Mouse (Mus musculus): ENCODE results near the gene Sbk2. TPM values are rescaled to one million over a fixed set of nuclear protein-coding genes. Genes with fewer than 3 reads are reported as not detected.

The Sbk2 gene
- polyA plus RNA-seq, 1 experiment = 0.48 TPM

GRCm38 (mm10) chr7:4937392-4937791 lies 26.8 kb downstream of the Sbk2 start:
- H3K27ac ChIP-seq (ENCODE audit: insufficient read depth, low read length) = no peak overlapping the region
- no peak overlapping the region for H3K4me3 ChIP-seq (ENCODE audit: insufficient read depth, low read length)
- TF ChIP-seq CTCF (IDR thresholded peaks at IDR 0.05; ENCODE audit: extremely low read depth, insufficient read depth, low read length) (no peak), POLR2A (IDR thresholded peaks at IDR 0.05; ENCODE audit: extremely low read depth, insufficient read depth, low read length) (no peak)
- no peaks in the 10 kb centered on the region for H3K4me1 ChIP-seq (ENCODE audit: control insufficient read depth, insufficient read depth, low read length)

DNA sequence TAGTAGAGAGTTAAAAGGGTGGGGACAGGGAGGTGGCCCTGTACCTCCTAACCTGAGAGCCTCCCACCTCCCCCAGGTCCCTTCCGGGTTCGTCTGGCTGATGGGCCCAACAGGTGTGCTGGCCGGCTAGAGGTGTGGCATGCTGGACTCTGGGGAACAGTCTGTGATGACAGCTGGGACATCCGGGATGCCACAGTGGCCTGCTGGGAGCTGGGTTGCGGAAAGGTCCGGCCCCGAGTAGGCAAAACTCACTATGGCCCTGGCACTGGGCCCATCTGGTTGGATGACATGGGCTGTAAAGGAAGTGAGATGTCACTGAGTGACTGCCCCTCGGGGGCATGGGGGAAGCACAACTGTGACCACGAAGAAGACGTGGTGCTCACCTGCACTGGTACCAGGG lies 27.4 kb downstream of the Sbk2 start:
- no peaks in the 10 kb centered on the region for H3K4me1 ChIP-seq (ENCODE audit: control insufficient read depth, insufficient read depth, low read length)
- no peak overlapping the region for H3K27ac ChIP-seq (ENCODE audit: insufficient read depth, low read length)
- TF ChIP-seq CTCF (IDR thresholded peaks at IDR 0.05; ENCODE audit: extremely low read depth, insufficient read depth, low read length) (no peak), POLR2A (IDR thresholded peaks at IDR 0.05; ENCODE audit: extremely low read depth, insufficient read depth, low read length) (no peak)
- H3K4me3 ChIP-seq (ENCODE audit: insufficient read depth, low read length) = no peak overlapping the region

DNA sequence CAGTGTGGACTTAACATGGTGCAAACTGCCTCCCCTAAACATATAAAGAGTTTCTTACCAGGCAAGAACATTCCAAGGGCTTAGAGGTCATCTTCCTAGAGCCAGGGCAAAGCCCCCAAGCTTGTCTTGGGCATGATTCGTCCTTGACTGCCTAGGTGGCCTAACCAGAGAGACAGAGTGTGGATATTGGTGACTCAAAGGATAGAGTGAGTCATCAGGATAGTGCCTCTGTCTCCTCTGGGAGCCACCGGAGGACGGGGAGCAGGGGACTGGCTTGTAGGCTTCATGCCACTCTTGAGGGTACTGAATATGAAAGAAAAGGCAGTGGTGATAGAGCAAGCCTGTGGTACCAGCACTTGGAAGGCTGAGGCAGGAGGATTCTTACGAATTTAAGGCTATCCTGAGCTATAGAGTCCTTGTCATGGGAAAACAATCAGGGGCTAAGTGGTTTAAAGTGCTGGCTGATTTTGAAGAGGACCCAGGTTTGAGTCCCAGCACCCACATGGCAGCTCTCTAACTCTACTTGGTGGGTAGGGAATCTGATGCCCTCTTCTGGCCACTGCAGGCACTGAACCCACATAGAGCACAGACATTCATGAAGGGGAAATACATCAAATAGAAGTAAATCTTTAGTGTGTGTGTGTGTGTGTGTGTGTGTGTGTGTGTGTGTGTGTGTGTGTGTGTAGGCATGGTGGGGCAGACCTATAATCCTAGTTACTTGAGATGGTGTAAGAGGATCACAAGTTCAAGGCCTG lies 29.9 kb downstream of the Sbk2 start:
- no peak overlapping the region for H3K27ac ChIP-seq (ENCODE audit: insufficient read depth, low read length)
- no peak for TF ChIP-seq POLR2A (IDR thresholded peaks at IDR 0.05; ENCODE audit: extremely low read depth, insufficient read depth, low read length)
- TF ChIP-seq CTCF (IDR thresholded peaks at IDR 0.05; ENCODE audit: extremely low read depth, insufficient read depth, low read length) = no peak

GRCm38 (mm10) chr7:4933103-4933502 lies 31.1 kb downstream of the Sbk2 start:
- H3K27ac ChIP-seq (ENCODE audit: insufficient read depth, low read length) = no peak overlapping the region
- no peak overlapping the region for H3K4me3 ChIP-seq (ENCODE audit: insufficient read depth, low read length)
- TF ChIP-seq CTCF (IDR thresholded peaks at IDR 0.05; ENCODE audit: extremely low read depth, insufficient read depth, low read length) = no peak
- TF ChIP-seq POLR2A (IDR thresholded peaks at IDR 0.05; ENCODE audit: extremely low read depth, insufficient read depth, low read length) = no peak
- H3K4me1 ChIP-seq (ENCODE audit: control insufficient read depth, insufficient read depth, low read length) = no peaks in the 10 kb centered on the region

More for the DNA sequence above, 29.9 kb downstream of the Sbk2 start:
- Histone ChIP-seq H3K4me3 (ENCODE audit: insufficient read depth, low read length) (no peak overlapping the region), H3K4me1 (ENCODE audit: control insufficient read depth, insufficient read depth, low read length) (no peaks in the 10 kb centered on the region)

- no peak overlapping the region for H3K4me3 ChIP-seq (ENCODE audit: insufficient read depth, low read length)
- TF ChIP-seq POLR2A (IDR thresholded peaks at IDR 0.05; ENCODE audit: extremely low read depth, insufficient read depth, low read length) (no peak), CTCF (IDR thresholded peaks at IDR 0.05; ENCODE audit: extremely low read depth, insufficient read depth, low read length) (no peak)
- H3K4me1 ChIP-seq (ENCODE audit: control insufficient read depth, insufficient read depth, low read length) = peaks cover 6% of the 10 kb centered on the region
- no peak overlapping the region for H3K27ac ChIP-seq (ENCODE audit: insufficient read depth, low read length)
These were observed 35.9 kb downstream of the Sbk2 start for GRCm38 (mm10) chr7:4928323-4928722.

DNA sequence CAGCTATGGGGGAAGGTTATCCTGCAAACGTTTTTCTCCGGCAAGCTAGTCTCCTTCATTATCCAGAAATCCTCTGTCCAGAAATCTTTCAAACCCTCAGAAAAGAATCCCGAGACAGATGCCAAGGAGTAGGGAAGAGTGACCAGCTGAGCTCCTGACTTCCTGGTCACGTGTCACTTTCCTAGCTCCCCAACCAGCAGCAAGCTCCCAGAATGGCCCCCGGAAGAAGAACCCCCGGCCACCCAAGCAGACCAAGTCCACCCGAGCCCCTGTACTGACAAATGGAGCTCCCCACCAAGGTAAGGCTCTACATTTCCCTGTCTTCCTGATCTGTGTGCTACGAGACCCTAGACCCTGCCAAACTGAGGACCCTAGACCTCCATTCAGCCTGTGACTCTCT lies 36.5 kb downstream of the Sbk2 start:
- peaks cover 6% of the 10 kb centered on the region for H3K4me1 ChIP-seq (ENCODE audit: control insufficient read depth, insufficient read depth, low read length)
- H3K27ac ChIP-seq (ENCODE audit: insufficient read depth, low read length) = no peak overlapping the region
- H3K4me3 ChIP-seq (ENCODE audit: insufficient read depth, low read length) = no peak overlapping the region
- TF ChIP-seq CTCF (IDR thresholded peaks at IDR 0.05; ENCODE audit: extremely low read depth, insufficient read depth, low read length) (no peak), POLR2A (IDR thresholded peaks at IDR 0.05; ENCODE audit: extremely low read depth, insufficient read depth, low read length) (no peak)

- TF ChIP-seq POLR2A (IDR thresholded peaks at IDR 0.05; ENCODE audit: extremely low read depth, insufficient read depth, low read length) (no peak), CTCF (IDR thresholded peaks at IDR 0.05; ENCODE audit: extremely low read depth, insufficient read depth, low read length) (no peak)
- peaks cover 6% of the 10 kb centered on the region for H3K4me1 ChIP-seq (ENCODE audit: control insufficient read depth, insufficient read depth, low read length)
- no peak overlapping the region for H3K4me3 ChIP-seq (ENCODE audit: insufficient read depth, low read length)
- H3K27ac ChIP-seq (ENCODE audit: insufficient read depth, low read length) = no peak overlapping the region
These were observed 37.4 kb downstream of the Sbk2 start for GRCm38 (mm10) chr7:4926849-4927248.

DNA sequence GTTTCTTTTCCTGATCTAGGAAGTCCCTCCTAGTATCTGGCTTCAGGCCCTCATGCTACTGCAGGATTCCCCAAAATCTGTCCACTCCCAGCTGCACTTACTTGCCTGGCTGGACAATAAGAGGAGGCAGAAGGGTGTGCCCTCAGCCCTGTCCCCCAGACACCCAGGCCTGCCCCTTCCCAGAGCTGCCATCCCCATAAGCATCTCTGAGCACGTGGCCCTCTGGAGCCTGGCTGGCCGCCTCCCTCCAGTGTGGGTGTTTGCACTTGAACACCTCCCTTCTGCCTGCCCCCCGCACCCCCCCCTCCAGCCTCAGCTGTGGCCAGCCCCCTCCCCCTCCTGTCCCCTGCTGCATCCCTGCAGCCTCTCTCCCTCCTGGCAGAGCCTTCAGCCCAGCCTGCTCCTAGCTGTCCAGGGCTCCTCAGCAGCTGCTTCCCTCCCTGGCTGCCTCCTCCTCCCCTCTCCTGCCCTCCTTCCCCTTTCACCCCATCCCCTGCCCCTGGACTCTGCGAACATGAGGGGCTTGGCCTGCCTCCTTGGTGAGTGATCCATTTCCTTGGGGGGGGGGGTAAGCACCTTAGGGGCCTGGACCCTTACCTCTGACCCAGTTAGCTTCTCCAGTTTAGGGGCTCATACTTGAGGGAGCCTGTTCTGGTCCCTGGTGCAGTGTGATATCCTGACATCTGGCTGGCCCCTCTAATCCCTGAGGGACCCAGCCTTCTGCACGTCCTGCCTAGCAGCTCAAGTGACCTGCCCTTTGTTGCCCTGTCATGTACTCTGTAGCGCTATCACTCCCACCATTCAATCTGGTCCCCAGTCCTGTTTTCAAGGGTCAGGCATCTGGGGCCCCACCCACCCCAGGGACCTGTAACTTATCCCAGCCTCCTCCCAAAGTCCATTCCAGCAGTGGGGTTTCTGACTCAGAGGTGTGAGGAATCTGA lies 38.5 kb downstream of the Sbk2 start, which contains the start of gene Ssc5d:
Ssc5d (plus strand) TSS at position 345 of the 941 bp plus-strand sequence.
- H3K27ac ChIP-seq (ENCODE audit: insufficient read depth, low read length) = peak within 1 kb of the TSS; percentile 87
- no peak within 1 kb of the TSS for H3K4me3 ChIP-seq (ENCODE audit: insufficient read depth, low read length)
- peaks cover 8% of the 10 kb centered on the region for H3K4me1 ChIP-seq (ENCODE audit: control insufficient read depth, insufficient read depth, low read length)
- TF ChIP-seq POLR2A (IDR thresholded peaks at IDR 0.05; ENCODE audit: extremely low read depth, insufficient read depth, low read length) = no peak
- no peak for TF ChIP-seq CTCF (IDR thresholded peaks at IDR 0.05; ENCODE audit: extremely low read depth, insufficient read depth, low read length)

DNA sequence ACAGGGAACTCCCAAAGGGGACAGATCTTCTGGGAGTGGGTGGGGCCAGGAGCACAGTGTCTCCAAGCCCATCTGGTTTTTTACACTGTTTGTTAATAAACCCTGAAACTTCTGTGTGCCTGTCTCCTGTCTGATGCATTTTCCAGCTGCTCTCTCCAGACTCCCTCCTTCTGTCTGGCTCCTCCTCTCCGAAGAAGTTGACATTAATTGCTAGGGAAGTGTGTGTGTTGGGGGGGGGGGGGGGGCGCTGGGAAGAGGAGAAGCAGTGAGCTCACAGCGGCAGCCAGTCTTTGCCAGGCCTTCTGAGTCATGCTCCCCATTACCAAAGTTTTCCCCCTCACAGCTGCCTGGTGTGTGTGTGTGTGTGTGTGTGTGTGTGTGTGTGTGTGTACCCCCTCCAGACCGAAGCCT lies 39.3 kb downstream of the Sbk2 start:
- H3K4me1 ChIP-seq (ENCODE audit: control insufficient read depth, insufficient read depth, low read length) = peaks cover 8% of the 10 kb centered on the region
- 0 out of 2 replicates have a peak, but pooled peaks have one; percentile 7 for TF ChIP-seq POLR2A (IDR thresholded peaks at IDR 0.05; ENCODE audit: extremely low read depth, insufficient read depth, low read length)
- no peak for TF ChIP-seq CTCF (IDR thresholded peaks at IDR 0.05; ENCODE audit: extremely low read depth, insufficient read depth, low read length)
- no peak overlapping the region for H3K4me3 ChIP-seq (ENCODE audit: insufficient read depth, low read length)
- H3K27ac ChIP-seq (ENCODE audit: insufficient read depth, low read length) = peak overlapping the region; percentile 37
